Mouse (Mus musculus): ENCODE measurements around the gene Fancc.

DNA sequence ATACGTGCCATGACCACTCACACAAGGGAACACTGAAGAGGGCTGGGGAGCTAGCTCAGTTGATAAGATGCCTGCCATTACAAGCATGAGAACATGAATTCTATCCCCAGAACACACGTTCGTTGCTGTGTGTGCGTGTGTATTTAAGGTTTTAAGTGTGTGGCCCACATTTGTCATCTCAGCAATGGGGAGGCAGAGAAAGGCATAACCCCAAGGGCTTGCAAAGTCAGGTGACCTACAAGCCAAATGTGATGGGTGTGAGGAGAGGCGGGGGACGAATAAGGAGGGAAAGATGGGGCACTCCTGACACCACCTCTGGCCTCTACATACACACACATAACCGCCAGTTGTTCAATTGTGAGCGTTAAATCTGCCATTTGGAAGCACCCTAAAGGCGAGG, 66.9 kb downstream of the Fancc start:
- TF ChIP-seq CTCF (IDR thresholded peaks at IDR 0.05; ENCODE audit: low read depth): no peak
- no peak for TF ChIP-seq EP300 (IDR thresholded peaks at IDR 0.05; ENCODE audit: low read depth)
